Mouse (Mus musculus) thymus, postnatal 4 days (tissue): Measurements from ENCODE around the gene Ifna9.
"Not testable (repeated sequence)": the region's sequence is repeated elsewhere in the genome, so short reads cannot be mapped to it uniquely, and the experiment has no call there.

ENCODE experiments used
- DNase-seq: peaks from one replicate; pipeline ENCODE4 v3.0.0; 2021

Gene Ifna9

GRCm38 (mm10) chr4:88592285-88592684 is at the start of gene Ifna9:
Gene Ifna9 (minus strand): TSS chr4:88592385.
- DNase-seq, result no peak

GRCm38 (mm10) chr4:88641077-88641831 is 49.1 kb upstream of the Ifna9 start:
- DNase-seq, result peak; percentile 100

DNA sequence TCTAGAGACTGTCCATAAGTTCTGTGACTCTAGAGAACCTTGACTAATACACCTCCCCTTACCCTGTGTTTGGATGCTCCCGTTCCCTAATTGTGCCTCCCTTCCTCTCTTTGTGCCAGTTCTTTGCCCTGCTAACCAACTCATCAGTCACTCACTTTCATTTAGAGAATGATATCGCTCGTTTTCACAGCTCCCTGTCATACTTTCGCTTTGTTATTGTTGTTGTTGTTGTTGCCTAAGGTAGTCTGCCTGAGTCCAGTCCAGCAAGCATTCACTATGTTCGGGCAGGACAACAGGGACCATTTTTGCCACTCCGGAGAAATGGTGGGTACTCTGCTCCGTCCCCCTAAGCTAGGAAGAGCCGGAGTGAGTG is 48.5 kb upstream of the Ifna9 start:
- no peak for DNase-seq

DNA sequence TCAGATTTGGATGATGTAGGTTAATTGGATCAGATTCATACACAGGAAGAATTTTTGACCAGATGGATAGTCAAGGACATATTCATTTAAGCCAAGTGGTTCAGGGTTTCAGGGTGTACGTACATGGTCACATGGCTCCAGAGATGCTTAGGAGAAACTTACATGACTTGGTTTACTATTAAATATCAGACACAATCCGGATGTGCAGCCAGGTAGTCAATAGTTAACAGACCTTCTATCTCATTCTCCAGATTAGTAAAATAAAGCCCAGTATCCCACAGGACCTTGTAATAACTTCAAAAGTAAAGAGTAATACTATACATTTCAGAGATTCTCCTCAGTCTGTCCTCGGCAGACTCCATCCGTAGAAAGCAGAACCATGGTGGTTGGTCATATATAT is 42.1 kb upstream of the Ifna9 start, which contains the start of gene C87499:
C87499 (minus strand) TSS at position 101 of the 400 bp plus-strand sequence.
- no peak for DNase-seq

DNA sequence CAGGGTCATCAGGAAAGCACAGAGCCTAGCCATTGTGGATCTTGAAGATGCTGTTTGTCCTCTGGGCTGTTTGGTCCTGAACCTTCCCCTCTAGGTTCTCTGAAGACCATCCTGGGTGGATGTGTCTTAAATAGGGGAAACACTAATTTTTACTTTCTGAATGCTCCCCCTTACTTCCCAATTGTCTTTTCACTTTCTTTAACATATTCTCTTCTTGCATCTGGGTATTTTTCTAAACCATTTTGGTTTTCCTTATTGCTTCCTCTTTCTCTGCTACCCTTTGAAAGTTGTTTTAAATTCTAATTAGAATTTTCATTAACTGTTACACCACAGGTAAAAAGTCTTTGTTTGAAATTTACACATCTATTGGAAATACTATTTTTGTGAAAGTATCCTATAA is 11.1 kb upstream of the Ifna9 start, which contains the start of gene Ifna12:
Ifna12 (minus strand) TSS at position 101 of the 400 bp plus-strand sequence.
- no peak for DNase-seq

DNA sequence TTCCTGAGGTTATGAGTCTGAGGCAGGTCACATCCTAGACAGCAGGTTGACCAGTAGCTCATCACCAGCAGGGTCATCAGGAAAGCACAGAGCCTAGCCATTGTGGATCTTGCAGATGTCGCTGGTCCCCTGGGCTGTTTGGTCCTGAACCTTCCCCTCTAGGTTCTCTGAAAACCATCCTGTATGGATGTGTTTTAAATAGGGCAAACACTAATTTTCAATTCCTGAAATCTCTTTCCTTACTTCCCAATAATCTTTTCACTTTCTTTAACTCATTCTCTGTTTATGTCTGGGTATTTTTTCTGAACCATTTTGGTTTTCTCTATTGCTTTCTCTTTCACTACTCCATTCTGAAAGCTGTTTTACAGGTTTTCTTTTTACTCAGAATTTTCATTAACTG is 20.5 kb downstream of the Ifna9 start, which contains the start of gene Ifna14:
Ifna14 (minus strand) TSS at position 101 of the 400 bp plus-strand sequence.
- DNase-seq, result no peak

DNA sequence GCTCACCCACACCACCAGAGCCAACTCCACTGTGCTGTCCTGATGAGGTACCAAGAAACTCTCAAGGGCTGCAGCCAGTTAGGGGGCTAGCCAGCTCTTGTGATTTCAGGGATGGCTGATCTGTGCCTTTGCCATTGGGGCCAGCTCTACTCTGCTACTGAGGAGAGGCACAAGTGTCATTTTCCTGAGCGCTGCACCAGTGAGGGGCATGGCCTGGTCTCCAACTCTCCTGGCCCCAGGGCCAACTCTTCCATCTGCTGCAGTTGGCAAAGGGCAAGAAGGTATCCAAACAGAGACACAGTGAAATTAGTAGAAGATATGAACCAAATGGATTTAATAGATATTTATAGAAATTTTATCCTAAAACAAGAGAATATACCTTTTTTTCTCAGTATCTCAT is 30.4 kb downstream of the Ifna9 start:
- DNase-seq, result no peak

DNA sequence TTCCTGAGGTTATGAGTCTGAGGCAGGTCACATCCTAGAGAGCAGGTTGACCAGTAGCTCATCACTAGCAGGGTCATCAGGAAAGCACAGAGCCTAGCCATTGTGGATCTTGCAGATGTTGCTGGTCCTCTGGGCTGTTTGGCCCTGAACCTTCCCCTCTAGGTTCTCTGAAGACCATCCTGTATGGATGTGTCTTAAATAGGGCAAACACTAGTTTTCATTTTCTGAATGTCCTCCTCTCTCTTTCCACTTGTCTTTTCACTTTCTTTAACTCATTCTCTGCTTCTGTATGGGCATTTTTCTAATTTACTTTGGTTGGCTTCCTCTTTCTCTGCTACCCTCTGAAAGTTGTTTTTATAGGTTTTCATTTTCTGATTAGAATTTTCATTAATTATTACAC is 34.0 kb downstream of the Ifna9 start, which contains the start of gene Ifna15:
Ifna15 (minus strand) TSS at position 101 of the 400 bp plus-strand sequence.
- DNase-seq, result not testable (repeated sequence)

- peak; percentile 88 for DNase-seq
Observed at GRCm38 (mm10) chr4:88550161-88550945, 41.8 kb downstream of the Ifna9 start.

DNA sequence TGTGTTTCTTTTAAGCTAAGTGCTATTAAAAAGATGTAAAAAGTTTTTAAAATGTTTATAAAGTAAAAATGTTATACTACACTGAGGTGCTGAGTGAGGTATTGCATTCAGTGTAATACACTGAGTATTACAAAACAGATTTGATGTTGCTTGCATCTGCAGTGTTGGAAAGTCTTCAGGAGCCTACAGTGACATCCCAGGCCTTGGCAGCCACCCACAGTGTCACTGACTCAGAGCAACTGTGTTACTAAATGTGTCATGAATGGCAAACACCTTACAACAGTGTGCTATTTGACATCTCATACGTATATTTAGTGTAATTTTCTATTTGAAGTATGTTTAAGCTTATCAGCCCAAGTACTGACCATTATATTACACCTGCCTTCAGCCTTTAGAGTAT is 44.2 kb downstream of the Ifna9 start:
- no peak for DNase-seq

DNA sequence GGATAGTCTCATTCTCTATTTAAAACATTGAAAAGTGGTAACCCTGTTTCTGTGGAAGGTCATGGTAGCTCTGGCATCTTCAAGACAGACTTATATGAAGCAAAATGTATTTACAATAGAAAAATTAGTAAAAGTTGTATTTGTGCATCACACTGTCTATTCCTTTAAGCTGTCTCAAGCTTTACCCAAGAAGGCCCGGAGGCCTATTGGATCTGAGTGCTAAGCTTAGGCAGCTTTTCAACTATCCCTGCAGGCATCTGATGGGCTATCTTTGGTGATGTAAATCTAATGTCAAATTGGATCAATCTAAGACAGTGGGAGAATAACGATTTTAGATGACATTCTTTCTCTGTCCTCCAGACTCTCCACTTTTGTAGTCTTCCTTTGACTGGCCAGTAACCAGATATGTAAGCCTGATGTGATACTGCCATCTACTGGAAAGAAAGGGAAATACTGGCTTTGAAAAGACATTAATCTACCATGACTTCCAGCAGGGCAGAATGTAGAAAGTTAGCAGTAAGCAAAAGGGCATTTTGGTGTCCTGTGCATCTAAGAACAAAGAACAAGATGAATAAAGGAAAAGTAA is 48.4 kb downstream of the Ifna9 start:
- DNase-seq, result no peak
